Mouse (Mus musculus): ENCODE measurements around the gene Srp54a.
"Not testable (repeated sequence)": the region's sequence is repeated elsewhere in the genome, so short reads cannot be mapped to it uniquely, and the experiment has no call there.

Gene Srp54a

DNA sequence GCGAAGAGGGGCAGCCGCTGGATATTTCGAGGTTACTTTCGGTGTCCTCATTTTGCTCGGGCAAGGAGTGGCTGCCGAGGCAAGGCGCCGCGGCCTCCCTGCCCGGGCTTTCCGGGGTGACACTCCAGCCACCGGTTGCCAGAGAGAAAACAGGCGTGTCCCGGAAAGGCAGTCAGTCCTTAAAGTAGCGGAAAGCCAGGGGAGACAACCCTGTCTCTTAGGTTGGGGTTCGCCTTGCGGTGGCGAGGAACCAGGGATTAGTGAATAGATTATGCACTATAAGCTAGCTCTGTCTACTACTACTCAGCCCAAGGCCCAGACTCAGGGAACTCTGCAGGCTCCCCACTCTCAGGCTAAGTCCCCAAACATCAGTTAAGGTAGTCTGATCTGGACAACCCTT lies 44.7 kb downstream of the Srp54a start:
- not testable (repeated sequence) for DNase-seq (ENCODE audit: low read depth, low spot score)

DNA sequence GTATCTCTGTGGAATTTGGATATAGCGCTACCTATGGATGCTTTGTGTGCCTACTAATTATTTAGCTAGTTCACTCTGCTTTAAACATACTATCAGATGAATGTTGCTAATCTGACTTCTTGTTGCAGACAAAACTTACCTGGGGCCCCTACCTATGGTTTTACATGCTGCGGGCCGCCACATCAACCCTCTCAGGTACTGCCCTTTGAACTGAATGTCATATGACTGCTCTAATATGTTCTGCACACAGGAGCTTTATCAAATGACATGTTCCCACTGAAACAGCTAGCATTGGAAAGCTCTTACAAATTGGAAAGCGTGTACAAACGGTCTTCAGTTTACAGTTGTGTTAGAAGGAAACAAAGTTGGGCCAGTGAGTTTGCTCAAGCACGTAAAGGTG lies 55.5 kb downstream of the Srp54a start:
- not testable (repeated sequence) for DNase-seq (ENCODE audit: low read depth, low spot score)

DNA sequence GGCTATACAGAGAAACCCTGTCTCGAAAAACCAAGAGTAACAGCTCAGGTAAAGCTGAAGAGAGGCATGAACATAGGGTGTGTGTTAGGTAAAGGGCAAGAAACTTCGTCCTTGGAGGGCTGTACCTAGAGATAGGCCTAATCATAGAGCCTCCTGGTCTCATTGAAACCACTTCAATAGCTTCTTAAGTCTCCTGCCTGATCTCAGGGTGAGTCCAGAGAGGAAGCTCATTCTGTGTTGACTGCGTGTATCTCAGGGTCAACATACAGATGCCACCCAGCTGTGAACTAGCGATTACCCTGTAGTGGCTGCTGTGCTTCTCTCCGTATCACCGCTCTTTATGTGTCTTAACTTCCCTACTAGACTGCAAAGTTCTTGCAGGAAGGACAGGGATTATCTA lies 57.8 kb downstream of the Srp54a start:
- DNase-seq (ENCODE audit: low read depth, low spot score): not testable (repeated sequence)

DNA sequence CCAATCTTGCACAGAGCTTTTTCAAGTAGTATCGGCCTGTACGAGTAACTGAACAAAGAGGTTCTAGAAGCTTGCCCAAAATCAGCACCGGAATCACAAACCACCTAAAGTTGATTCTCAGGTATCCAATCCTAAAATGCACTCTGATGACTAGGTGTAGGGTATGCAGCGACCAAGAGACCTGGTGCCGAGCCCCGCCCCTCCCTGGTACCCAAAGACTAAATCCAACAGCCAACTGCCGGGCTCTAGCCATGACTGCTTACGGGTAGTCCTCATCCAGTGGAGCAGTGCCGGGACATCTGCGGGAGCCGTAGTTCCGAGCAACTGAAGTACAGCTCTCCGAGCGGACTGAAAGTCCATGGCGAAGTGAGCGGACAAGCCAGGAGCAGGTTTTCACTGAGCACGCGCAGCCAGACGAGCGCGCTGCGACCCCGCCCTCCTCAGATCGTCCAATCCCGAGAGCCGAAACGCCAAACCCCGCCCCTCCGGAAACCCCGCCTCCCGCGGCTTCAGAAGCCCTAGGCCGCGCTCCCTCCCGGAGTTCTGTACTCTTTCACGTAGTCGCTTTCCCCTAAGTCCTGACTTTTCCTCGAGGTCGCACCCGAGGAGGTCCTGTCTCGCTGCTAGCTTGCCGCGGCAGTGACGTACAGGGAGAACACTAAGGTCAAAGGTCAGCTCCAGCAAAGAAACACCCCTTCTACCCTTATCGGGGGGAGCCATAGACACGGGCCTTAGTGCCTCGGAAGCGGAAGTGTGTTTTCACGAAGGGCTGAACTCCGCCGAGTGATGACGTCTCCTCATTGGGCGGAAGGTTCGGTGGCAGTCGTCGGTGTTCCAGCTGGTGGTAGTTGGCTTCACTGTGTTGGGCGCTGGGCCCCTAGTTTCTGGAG lies 74.7 kb downstream of the Srp54a start, which contains the start of gene Srp54b:
Gene Srp54b, plus strand, starts transcription at position 546 of the 890 bp plus-strand sequence.
- not testable (repeated sequence) for DNase-seq (ENCODE audit: low read depth, low spot score)

DNA sequence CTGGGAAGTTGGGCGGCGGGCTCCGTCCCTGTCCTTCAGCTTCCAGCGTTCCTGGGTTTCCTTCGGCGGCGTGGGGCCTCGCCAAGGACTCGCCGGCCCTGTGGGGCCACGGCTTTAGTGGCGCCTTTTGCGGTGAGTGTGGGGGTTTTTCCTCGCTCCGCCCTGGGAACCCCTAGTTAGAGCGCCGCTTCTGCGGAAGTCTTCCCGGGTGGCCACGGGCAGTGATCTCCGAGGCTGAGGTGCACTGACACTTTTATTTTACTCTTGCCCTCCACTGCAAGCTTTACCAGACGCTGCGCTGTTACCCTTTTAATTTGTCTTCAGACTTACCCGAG lies 75.4 kb downstream of the Srp54a start:
- DNase-seq (ENCODE audit: low read depth, low spot score): not testable (repeated sequence)

All from retina, postnatal 7 days (tissue).